Mouse (Mus musculus) liver, embryonic 13.5 days (tissue): ENCODE data around the gene Gm5678. TPM values are rescaled to one million over a fixed set of nuclear protein-coding genes. Genes with fewer than 3 reads are reported as not detected.
"Not testable (repeated sequence)": the region's sequence is repeated elsewhere in the genome, so short reads cannot be mapped to it uniquely, and the experiment has no call there.

ENCODE experiments used
- ATAC-seq: fragments of 200-750 bp; cut with Nextera tagmentation; 2 replicates; pipeline ENCODE4 v1.8.0; 2017; ENCODE audit warnings: low read depth, mild to moderate bottlenecking, moderate number of reproducible peaks, moderate library complexity
- DNase-seq: peaks from one replicate; pipeline ENCODE4 v3.0.0; 2022
- H3K27ac ChIP-seq: fragments of 300-500 bp; sonication (generic); 2 replicates; pipeline ENCODE4 v1.5.1; 2015; ENCODE audit warnings: moderate library complexity, mild to moderate bottlenecking, inconsistent platforms
- H3K27me3 ChIP-seq: fragments of 300-500 bp; sonication (generic); 2 replicates; pipeline ENCODE4 v1.6.1; 2015; ENCODE audit warnings: mild to moderate bottlenecking, inconsistent platforms
- H3K36me3 ChIP-seq: fragments of 300-500 bp; sonication (generic); 2 replicates; pipeline ENCODE4 v1.6.1; 2015; ENCODE audit warnings: mild to moderate bottlenecking, inconsistent platforms
- H3K4me1 ChIP-seq: fragments of 300-500 bp; sonication (generic); replicated peaks from 2 replicates; pipeline ENCODE4 v1.6.1; 2015; ENCODE audit warnings: inconsistent platforms
- H3K4me2 ChIP-seq: fragments of 300-500 bp; sonication (generic); 2 replicates; pipeline ENCODE4 v1.6.1; 2015; ENCODE audit warnings: inconsistent platforms, mild to moderate bottlenecking, moderate library complexity
- H3K4me3 ChIP-seq: fragments of 300-500 bp; sonication (generic); replicated peaks from 2 replicates; pipeline ENCODE4 v1.5.1; 2015; ENCODE audit warnings: mild to moderate bottlenecking, inconsistent platforms
- H3K9ac ChIP-seq: fragments of 300-500 bp; sonication (generic); 2 replicates; pipeline ENCODE4 v1.6.1; 2015; ENCODE audit warnings: mild to moderate bottlenecking, inconsistent platforms
- H3K9me3 ChIP-seq: fragments of 300-500 bp; sonication (generic); replicated peaks from 2 replicates; pipeline ENCODE4 v1.6.1; 2016; ENCODE audit warnings: inconsistent platforms
- WGBS: fragments of 180-500 bp; shearing (Covaris S2); methylation state at CpG from one replicate; pipeline ENCODE4 v1.1.7; 2015; ENCODE audit not compliant: insufficient replicate concordance; 5-methylcytosine and 5-hydroxymethylcytosine counted together
- polyA plus RNA-seq: library from polyadenylated mRNA; unstranded; fragments of >200 nt; fragmentation: Nextera tagmentation; extraction: Ambion mirVana; gene quantifications from 2 replicates; pipeline ENCODE4 v1.2.1, GENCODE M21; 2015

Gene Gm5678
- polyA plus RNA-seq, 1 experiment from 2014 or later: not detected

DNA sequence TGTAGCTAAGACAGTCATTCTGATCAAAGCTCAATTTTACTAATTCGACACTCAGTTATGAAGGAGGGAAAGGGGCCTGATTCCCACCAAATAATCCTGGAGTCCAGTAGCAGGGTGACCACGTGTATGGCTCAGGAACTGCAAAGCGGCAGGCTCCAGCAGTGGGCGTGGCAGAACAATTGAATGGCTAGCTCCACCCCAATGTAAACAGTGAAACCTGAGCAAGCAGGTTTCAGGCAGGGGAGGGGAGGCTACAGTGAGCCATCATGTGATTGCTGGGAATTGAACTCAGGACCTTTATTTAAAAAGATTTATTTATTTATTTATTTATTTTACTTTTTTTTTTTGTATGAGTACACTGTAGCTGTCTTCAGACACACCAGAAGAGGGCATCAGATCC, 42.6 kb downstream of the Gm5678 start:
- H3K36me3 ChIP-seq, H3K4me3 ChIP-seq, H3K4me1 ChIP-seq, H3K9ac ChIP-seq, H3K9me3 ChIP-seq, ATAC-seq, H3K4me2 ChIP-seq, DNase-seq, H3K27ac ChIP-seq, H3K27me3 ChIP-seq: not testable (repeated sequence)
- 32% methylated on average over 4 of the region's 4 CpGs for WGBS

DNA sequence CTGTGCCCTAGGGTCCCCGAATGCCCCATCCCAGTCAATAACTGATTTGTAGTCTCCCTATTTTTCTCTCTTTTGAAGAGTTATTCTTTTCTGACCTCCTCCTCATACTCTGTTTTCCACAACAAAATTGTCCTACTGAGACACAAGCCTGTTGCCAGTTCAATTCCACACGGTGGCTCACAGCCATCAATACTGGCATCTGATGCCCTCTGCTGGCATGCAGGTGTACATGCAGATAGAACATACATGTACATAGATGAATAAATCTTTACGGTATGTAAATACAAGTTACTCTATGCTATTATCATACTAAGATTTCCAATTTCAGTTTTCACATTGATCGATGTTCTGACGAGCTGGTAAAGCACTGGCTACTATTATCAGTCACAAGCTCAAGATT, 43.2 kb downstream of the Gm5678 start:
- no peak overlapping the region for H3K9ac ChIP-seq
- no peak overlapping the region for H3K4me2 ChIP-seq
- 0 out of 2 replicates have a peak, but pooled peaks cover 5% of the 10 kb centered on the region for H3K9me3 ChIP-seq
- no peaks in the 10 kb centered on the region for H3K4me1 ChIP-seq
- H3K4me3 ChIP-seq: no peak overlapping the region
- H3K36me3 ChIP-seq: no peaks in the 10 kb centered on the region
- 72% methylated on average over 5 of the region's 5 CpGs for WGBS
- ATAC-seq (no peak), DNase-seq (no peak)
- H3K27me3 ChIP-seq: no peaks in the 10 kb centered on the region
- no peak overlapping the region for H3K27ac ChIP-seq

DNA sequence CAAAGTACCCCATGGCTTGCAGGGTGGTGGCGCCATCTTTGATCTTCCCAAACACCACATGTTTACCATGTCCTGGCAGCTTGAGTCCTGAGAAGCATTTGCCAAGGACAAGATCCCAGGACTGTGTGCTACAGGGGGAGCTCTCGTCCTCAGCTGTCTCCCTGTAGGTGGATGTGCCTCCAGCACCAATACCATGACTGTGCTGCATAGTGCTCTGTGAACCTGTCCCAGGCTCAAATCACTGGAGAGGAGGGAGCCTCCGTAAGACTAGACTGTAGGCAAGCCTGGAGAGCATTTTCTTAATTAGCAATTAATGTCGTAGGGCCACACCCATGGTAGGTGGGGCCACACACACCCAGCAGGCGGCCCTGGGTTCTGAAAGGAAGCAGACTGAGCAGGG, 48.5 kb downstream of the Gm5678 start:
- no peaks in the 10 kb centered on the region for H3K9me3 ChIP-seq
- H3K9ac ChIP-seq: no peak overlapping the region
- H3K4me2 ChIP-seq: no peak overlapping the region
- ATAC-seq (no peak), DNase-seq (no peak)
- peaks cover 25% of the 10 kb centered on the region for H3K27me3 ChIP-seq
- no peak overlapping the region for H3K27ac ChIP-seq
- 53% methylated on average over 5 of the region's 5 CpGs for WGBS
- no peaks in the 10 kb centered on the region for H3K4me1 ChIP-seq
- no peak overlapping the region for H3K4me3 ChIP-seq
- H3K36me3 ChIP-seq: no peaks in the 10 kb centered on the region

DNA sequence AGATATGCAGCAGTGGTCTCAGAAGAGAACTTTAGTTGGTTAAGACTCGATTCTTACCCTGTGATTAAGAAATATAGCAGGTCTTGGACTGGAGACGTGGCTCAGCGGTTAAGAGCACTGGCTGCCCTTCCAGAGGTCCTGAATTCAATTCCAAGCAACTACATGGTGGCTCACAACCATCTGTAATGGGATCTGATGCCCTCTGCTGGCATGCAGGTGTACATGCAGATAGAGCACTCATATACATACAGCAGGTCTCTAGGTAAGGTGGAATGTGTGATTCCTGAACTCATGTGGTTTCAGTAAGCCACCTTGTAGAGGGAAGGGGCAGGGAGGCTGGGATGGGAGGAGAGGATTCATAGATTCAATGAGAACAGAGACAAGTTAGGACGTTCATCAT, 50.3 kb downstream of the Gm5678 start:
- DNase-seq: no peak
- no peak for ATAC-seq
- Histone ChIP-seq H3K4me2 (no peak overlapping the region), H3K4me1 (peaks cover 7% of the 10 kb centered on the region), H3K4me3 (no peak overlapping the region), H3K27me3 (peaks cover 43% of the 10 kb centered on the region), H3K9ac (no peak overlapping the region), H3K9me3 (no peaks in the 10 kb centered on the region), H3K27ac (no peak overlapping the region), H3K36me3 (no peaks in the 10 kb centered on the region)
- 47% methylated on average over 4 of the region's 4 CpGs for WGBS

DNA sequence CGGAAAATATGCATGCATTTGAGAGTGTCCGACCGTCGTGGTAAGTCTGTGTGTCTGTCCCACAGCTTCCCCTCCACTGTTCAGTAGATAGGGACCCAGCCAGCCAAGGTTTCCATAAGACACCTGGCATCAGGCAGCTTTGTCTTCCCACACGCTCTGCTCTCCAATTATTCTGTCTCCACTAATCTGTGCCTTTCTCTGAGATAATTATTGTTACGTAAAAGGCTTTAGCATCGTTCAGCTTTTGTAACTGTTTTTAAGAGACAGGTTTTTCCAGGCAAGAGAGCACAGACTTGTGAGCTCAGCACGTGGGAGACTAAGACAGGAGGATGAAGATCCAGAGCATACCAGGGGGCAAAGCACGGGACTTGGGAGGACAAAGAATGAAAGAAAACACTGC, 51.3 kb downstream of the Gm5678 start:
- peaks cover 53% of the 10 kb centered on the region for H3K27me3 ChIP-seq
- DNase-seq (no peak), ATAC-seq (no peak)
- no peaks in the 10 kb centered on the region for H3K36me3 ChIP-seq
- no peaks in the 10 kb centered on the region for H3K9me3 ChIP-seq
- peaks cover 16% of the 10 kb centered on the region for H3K4me1 ChIP-seq
- no peak overlapping the region for H3K4me2 ChIP-seq
- H3K9ac ChIP-seq: no peak overlapping the region
- no peak overlapping the region for H3K4me3 ChIP-seq
- 58% methylated on average over 9 of the region's 9 CpGs for WGBS
- no peak overlapping the region for H3K27ac ChIP-seq

Other genes starting within 250 kb of the Gm5678 start
- gene Setd4, start 24.0 kb upstream of the Gm5678 start, polyA plus RNA-seq: 6.0 and 7.0 TPM in 2 replicates
- gene Cbr1, start 22.2 kb upstream of the Gm5678 start, polyA plus RNA-seq: 22.9 and 26.1 TPM in 2 replicates
- 0.16 and 0.28 TPM in 2 replicates for gene Cbr3, start 55.1 kb downstream of the Gm5678 start, polyA plus RNA-seq
- 8.7 and 10.3 TPM in 2 replicates for gene Dop1b, start 83.8 kb downstream of the Gm5678 start, polyA plus RNA-seq
- 19.1 and 22.3 TPM in 2 replicates for gene Morc3, start 204.0 kb downstream of the Gm5678 start, polyA plus RNA-seq